18 mouse cellular contexts compared by ENCODE assay signal in the genomic region with DNA sequence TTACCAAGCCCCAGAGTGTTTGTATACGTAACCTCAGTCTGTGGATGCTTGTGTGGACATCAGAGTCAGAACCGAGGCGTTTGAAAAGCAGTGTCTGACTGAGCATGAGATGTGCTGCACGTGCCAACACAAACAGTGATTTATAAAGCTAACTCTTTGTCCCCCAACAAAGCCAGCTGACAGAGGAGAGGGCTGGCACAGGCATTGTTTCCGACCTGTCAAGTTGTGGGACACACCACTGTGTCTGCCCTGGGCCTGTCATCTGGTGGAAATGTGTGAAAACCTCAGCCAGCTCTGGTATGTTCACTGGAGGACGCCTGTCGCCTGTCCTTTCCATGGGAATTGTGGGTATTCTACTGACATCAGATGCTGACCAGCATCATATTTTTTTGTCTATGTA.
A peak's percentile ranks its signal among the peaks of the same experiment; 100 is the strongest.
DNase-seq lines count a peak whose midpoint lies in the region; ATAC-seq and TF ChIP-seq lines count a peak whose summit lies in the region.
"Had no signal": no experiment of that assay in that cellular context is flagged by ENCODE, and none has a peak within 500 bp of the region (broad histone marks: within the 10 kb centered on the region; RNA-seq: fewer than 3 reads in every experiment).

No protein-coding gene starts in this region.

- no peaks in the 10 kb centered on the region for H3K27me3 ChIP-seq in hindbrain, postnatal 0 days (ENCODE audit: insufficient read depth, low read length)
- no peaks in the 10 kb centered on the region for H3K27me3 ChIP-seq in hindbrain, embryonic 16.5 days (replicated peaks; ENCODE audit: control insufficient read depth, insufficient read depth, low read length)
- H3K27me3 ChIP-seq in lung, embryonic 16.5 days (ENCODE audit: control insufficient read depth, insufficient read depth, low read depth, low read length) = no peaks in the 10 kb centered on the region

- TF ChIP-seq CTCF in hindbrain, postnatal 0 days (IDR thresholded peaks at IDR 0.05; ENCODE audit: low read depth) = no peak

- no peaks in the 10 kb centered on the region for H3K9me3 ChIP-seq in hindbrain, postnatal 0 days (ENCODE audit: low read length)
- H3K9me3 ChIP-seq in hindbrain, embryonic 16.5 days (ENCODE audit: control insufficient read depth, low read length) = no peaks in the 10 kb centered on the region
- H3K9me3 ChIP-seq in lung, embryonic 16.5 days (ENCODE audit: control insufficient read depth, low read length) = no peaks in the 10 kb centered on the region
- H3K9me3 ChIP-seq: embryonic facial prominence, embryonic 12.5 days; heart, embryonic 12.5 days; hindbrain, embryonic 13.5 days had no signal

- H3K27ac ChIP-seq in hindbrain, postnatal 0 days = no peak overlapping the region
- H3K27ac ChIP-seq in hindbrain, embryonic 16.5 days (ENCODE audit: low read depth, low read length) = no peak overlapping the region
- H3K27ac ChIP-seq in lung, embryonic 16.5 days (ENCODE audit: low read length) = peak overlapping the region; percentile 12; the same call in 1 of the 2 replicates
- H3K27ac ChIP-seq: embryonic facial prominence, embryonic 12.5 days; gastrocnemius, adult 2 months; hindbrain, embryonic 13.5 days had no signal

- H3K4me1 ChIP-seq in hindbrain, postnatal 0 days (ENCODE audit: insufficient read depth, low read length) = peaks cover 12% of the 10 kb centered on the region; the same call in 1 of the 2 replicates
- H3K4me1 ChIP-seq in hindbrain, embryonic 16.5 days (ENCODE audit: control insufficient read depth, insufficient read depth, low read depth, low read length) = peaks cover 9% of the 10 kb centered on the region
- H3K4me1 ChIP-seq in lung, embryonic 16.5 days (replicated peaks; ENCODE audit: control insufficient read depth, insufficient read depth, low read length) = no peaks in the 10 kb centered on the region
- H3K4me1 ChIP-seq: embryonic facial prominence, embryonic 12.5 days; heart, embryonic 12.5 days had no signal

- no peaks in the 10 kb centered on the region for H3K36me3 ChIP-seq in hindbrain, postnatal 0 days (ENCODE audit: insufficient read depth, low read length)
- H3K36me3 ChIP-seq in hindbrain, embryonic 16.5 days (ENCODE audit: control insufficient read depth, insufficient read depth, low read length) = no peaks in the 10 kb centered on the region
- no peaks in the 10 kb centered on the region for H3K36me3 ChIP-seq in lung, embryonic 16.5 days (ENCODE audit: control insufficient read depth, insufficient read depth, low read length)
- H3K36me3 ChIP-seq: embryonic facial prominence, embryonic 12.5 days; heart, embryonic 12.5 days; hindbrain, embryonic 13.5 days had no signal

- WGBS in hindbrain, postnatal 0 days = 28% methylated on average over 7 of the region's 7 CpGs
- 23% methylated on average over 7 of the region's 7 CpGs for WGBS in hindbrain, embryonic 16.5 days
- 24% methylated on average over 7 of the region's 7 CpGs for WGBS in lung, embryonic 16.5 days

- peak; percentile 14; the same call in 1 of the 2 replicates for ATAC-seq in hindbrain, postnatal 0 days
- ATAC-seq in hindbrain, embryonic 16.5 days = no peak
- ATAC-seq in lung, embryonic 16.5 days (ENCODE audit: low read depth) = peak; percentile 53
- ATAC-seq: forebrain, embryonic 16.5 days; inflammation-experienced regulatory T-cells, adult 6 months had no signal

- no peak for DNase-seq in hindbrain, postnatal 0 days (ENCODE audit: low spot score)
- DNase-seq in Muller cell, postnatal 12 days (ENCODE audit: inconsistent ontology term) = peak; percentile 39
- DNase-seq in lung, postnatal 36 days = peak; percentile 10
- DNase-seq in layer of hippocampus, postnatal 25 days (ENCODE audit: extremely low spot score in 1 of 2, low spot score in 1 of 2) = no peak
- no peak for DNase-seq in urinary bladder, adult 2 months (ENCODE audit: low spot score)
- DNase-seq: adrenal gland, postnatal 10 days; cerebellum, adult 11 months; cerebellum, adult 8-10 months; cerebellum, postnatal 25 days; gastrocnemius, adult 2 months; gastrocnemius, postnatal 25 days had no signal

- no peak overlapping the region for H3K9ac ChIP-seq in hindbrain, postnatal 0 days (replicated peaks; ENCODE audit: low read length)
- H3K9ac ChIP-seq in hindbrain, embryonic 16.5 days (ENCODE audit: low read depth, low read length) = no peak overlapping the region
- H3K9ac ChIP-seq in lung, embryonic 16.5 days (ENCODE audit: low read length) = no peak overlapping the region
- H3K9ac ChIP-seq: embryonic facial prominence, embryonic 12.5 days; heart, embryonic 12.5 days; hindbrain, embryonic 13.5 days had no signal

- H3K4me2 ChIP-seq in hindbrain, postnatal 0 days (ENCODE audit: low read depth, low read length) = no peak overlapping the region
- no peak overlapping the region for H3K4me2 ChIP-seq in hindbrain, embryonic 16.5 days (ENCODE audit: low read length)
- H3K4me2 ChIP-seq in lung, embryonic 16.5 days (ENCODE audit: low read depth, low read length) = no peak overlapping the region
- H3K4me2 ChIP-seq: embryonic facial prominence, embryonic 12.5 days; heart, embryonic 12.5 days; hindbrain, embryonic 13.5 days had no signal

- no peak overlapping the region for H3K4me3 ChIP-seq in hindbrain, postnatal 0 days (ENCODE audit: low read length)
- no peak overlapping the region for H3K4me3 ChIP-seq in hindbrain, embryonic 16.5 days (ENCODE audit: low read length)
- H3K4me3 ChIP-seq in lung, embryonic 16.5 days (ENCODE audit: low read length) = no peak overlapping the region
- H3K4me3 ChIP-seq: embryonic facial prominence, embryonic 12.5 days; gastrocnemius, adult 2 months; heart, embryonic 12.5 days; hindbrain, embryonic 13.5 days had no signal

Comparison
In these comparisons a context has a peak if more than half of its experiments do, and no peak if none do; other contexts are left out.
1. DNase-seq: peak in Muller cell, postnatal 12 days (single experiment) and lung, postnatal 36 days (single experiment); none in hindbrain, postnatal 0 days (single experiment), layer of hippocampus, postnatal 25 days (0 of 2) and urinary bladder, adult 2 months (single experiment).